Comparison of ENCODE assay signal across 32 mouse cellular contexts in the genomic region with DNA sequence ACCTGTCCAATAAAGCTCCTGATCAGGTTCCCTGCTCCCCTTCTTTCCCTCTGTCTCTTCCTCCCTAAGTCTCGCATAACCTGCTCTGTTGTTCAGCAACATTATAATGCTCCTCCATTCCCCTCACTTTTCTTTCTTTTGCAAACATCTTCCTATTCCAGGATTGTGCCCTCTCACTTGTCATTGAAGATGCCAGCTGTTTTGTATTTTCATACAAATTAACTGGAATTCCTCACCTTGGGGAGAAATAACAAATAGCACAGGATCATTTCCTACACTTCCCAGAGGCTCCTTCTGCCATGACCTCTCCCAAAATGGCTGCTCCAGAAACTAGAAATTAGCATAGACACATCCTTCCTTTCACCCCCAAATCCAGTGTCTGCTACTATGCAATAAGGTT.
"Had no signal": no experiment of that assay in that cellular context is flagged by ENCODE, and none has a peak within 500 bp of the region (broad histone marks: within the 10 kb centered on the region; RNA-seq: fewer than 3 reads in every experiment).

No protein-coding gene starts in this region.

- H3K27ac ChIP-seq: limb, embryonic 10.5 days; limb, embryonic 12.5 days; limb, embryonic 13.5 days; limb, embryonic 15.5 days; liver, embryonic 12.5 days; liver, embryonic 13.5 days; liver, embryonic 14.5 days; liver, embryonic 15.5 days; lung, embryonic 15.5 days; macrophage; midbrain, embryonic 10.5 days; midbrain, embryonic 12.5 days; midbrain, embryonic 13.5 days; midbrain, embryonic 15.5 days; neural tube, embryonic 12.5 days; neural tube, embryonic 13.5 days had no signal

- H3K4me2 ChIP-seq: limb, embryonic 12.5 days; limb, embryonic 13.5 days; limb, embryonic 15.5 days; liver, embryonic 11.5 days; liver, embryonic 12.5 days; liver, embryonic 13.5 days; liver, embryonic 15.5 days; lung, embryonic 14.5 days; lung, embryonic 15.5 days; midbrain, embryonic 12.5 days; midbrain, embryonic 13.5 days; midbrain, embryonic 15.5 days; neural tube, embryonic 12.5 days; neural tube, embryonic 13.5 days had no signal

- DNase-seq: left cerebral cortex, postnatal 4 days; liver; liver, embryonic 13.5 days; liver, postnatal 0 days; lung, adult 18-20 months; lung, adult 2 months; lung, embryonic 14.5 days; lung, postnatal 10 days; lung, postnatal 14 days; lung, postnatal 36 days; lung, postnatal 4 days; midbrain, embryonic 14.5 days had no signal

- H3K4me3 ChIP-seq: limb, embryonic 10.5 days; limb, embryonic 12.5 days; limb, embryonic 13.5 days; limb, embryonic 15.5 days; liver, embryonic 12.5 days; liver, embryonic 13.5 days; liver, embryonic 15.5 days; lung, embryonic 15.5 days; megakaryocyte, embryonic 14.5 days; midbrain, embryonic 10.5 days; midbrain, embryonic 12.5 days; midbrain, embryonic 13.5 days; midbrain, embryonic 15.5 days; myocyte; neural tube, embryonic 12.5 days; neural tube, embryonic 13.5 days had no signal

- H3K27me3 ChIP-seq: limb, embryonic 12.5 days; limb, embryonic 13.5 days; limb, embryonic 15.5 days; liver, embryonic 12.5 days; liver, embryonic 13.5 days; liver, embryonic 15.5 days; lung, embryonic 15.5 days; megakaryocyte, embryonic 14.5 days; midbrain, embryonic 12.5 days; midbrain, embryonic 13.5 days; midbrain, embryonic 15.5 days; neural tube, embryonic 12.5 days; neural tube, embryonic 13.5 days had no signal

- H3K9ac ChIP-seq: limb, embryonic 12.5 days; limb, embryonic 13.5 days; limb, embryonic 15.5 days; liver, embryonic 12.5 days; liver, embryonic 13.5 days; liver, embryonic 14.5 days; liver, embryonic 15.5 days; liver, postnatal 0 days; lung, embryonic 14.5 days; lung, embryonic 15.5 days; midbrain, embryonic 12.5 days; midbrain, embryonic 13.5 days; midbrain, embryonic 15.5 days; neural tube, embryonic 12.5 days; neural tube, embryonic 13.5 days had no signal

- H3K9me3 ChIP-seq: limb, embryonic 10.5 days; limb, embryonic 12.5 days; limb, embryonic 13.5 days; limb, embryonic 15.5 days; liver, embryonic 12.5 days; liver, embryonic 13.5 days; liver, embryonic 15.5 days; lung, embryonic 15.5 days; megakaryocyte, embryonic 14.5 days; midbrain, embryonic 10.5 days; midbrain, embryonic 12.5 days; midbrain, embryonic 13.5 days; midbrain, embryonic 15.5 days; neural tube, embryonic 12.5 days; neural tube, embryonic 13.5 days had no signal

- ATAC-seq: liver, embryonic 12.5 days; liver, postnatal 0 days; lung, postnatal 0 days; midbrain, embryonic 13.5 days; midbrain, embryonic 15.5 days; midbrain, embryonic 16.5 days had no signal

- H3K36me3 ChIP-seq: limb, embryonic 10.5 days; limb, embryonic 12.5 days; limb, embryonic 13.5 days; limb, embryonic 15.5 days; liver, embryonic 12.5 days; liver, embryonic 13.5 days; liver, embryonic 15.5 days; lung, embryonic 15.5 days; midbrain, embryonic 10.5 days; midbrain, embryonic 12.5 days; midbrain, embryonic 13.5 days; midbrain, embryonic 15.5 days; neural tube, embryonic 12.5 days; neural tube, embryonic 13.5 days had no signal

- H3K4me1 ChIP-seq: limb, embryonic 10.5 days; limb, embryonic 12.5 days; limb, embryonic 13.5 days; limb, embryonic 15.5 days; liver, embryonic 12.5 days; liver, embryonic 13.5 days; liver, embryonic 15.5 days; lung, embryonic 15.5 days; megakaryocyte, embryonic 14.5 days; midbrain, embryonic 12.5 days; midbrain, embryonic 13.5 days; midbrain, embryonic 15.5 days; neural tube, embryonic 12.5 days; neural tube, embryonic 13.5 days had no signal
